Mouse (Mus musculus) 416B (cell line): Measurements from ENCODE around the gene Pdxk.
A peak's percentile ranks its signal among the peaks of the same experiment; 100 is the strongest.
"Not testable (repeated sequence)": the region's sequence is repeated elsewhere in the genome, so short reads cannot be mapped to it uniquely, and the experiment has no call there.

ENCODE experiments used
- DNase-seq: peaks from one replicate; pipeline ENCODE4 v3.0.0; 2011; ENCODE audit warnings: low read depth

Pdxk gene

DNA sequence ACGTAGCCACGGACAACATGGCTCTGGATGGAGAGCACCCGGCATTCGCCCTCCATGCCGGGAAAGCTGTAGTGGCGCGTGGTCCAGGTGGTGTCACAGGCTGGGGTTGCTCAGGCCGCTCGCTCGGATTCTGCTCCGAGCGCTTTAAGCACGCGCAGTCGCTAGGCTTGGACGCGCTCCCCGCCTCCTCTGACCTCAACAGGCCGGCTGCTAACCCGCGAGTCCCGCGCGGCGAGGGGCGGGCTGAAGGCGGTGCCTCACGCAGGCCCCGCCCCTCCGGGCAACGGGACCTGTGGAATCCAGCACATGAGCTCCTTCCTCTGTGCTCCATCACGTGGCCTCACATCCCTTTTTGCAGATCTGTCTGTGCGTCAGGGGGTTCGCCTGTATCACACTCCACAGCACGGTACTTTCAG lies at the start of gene Pdxk:
TSS of gene Pdxk (minus strand) at position 184 of the 416 bp plus-strand sequence.
- DNase-seq: peak; percentile 96

DNA sequence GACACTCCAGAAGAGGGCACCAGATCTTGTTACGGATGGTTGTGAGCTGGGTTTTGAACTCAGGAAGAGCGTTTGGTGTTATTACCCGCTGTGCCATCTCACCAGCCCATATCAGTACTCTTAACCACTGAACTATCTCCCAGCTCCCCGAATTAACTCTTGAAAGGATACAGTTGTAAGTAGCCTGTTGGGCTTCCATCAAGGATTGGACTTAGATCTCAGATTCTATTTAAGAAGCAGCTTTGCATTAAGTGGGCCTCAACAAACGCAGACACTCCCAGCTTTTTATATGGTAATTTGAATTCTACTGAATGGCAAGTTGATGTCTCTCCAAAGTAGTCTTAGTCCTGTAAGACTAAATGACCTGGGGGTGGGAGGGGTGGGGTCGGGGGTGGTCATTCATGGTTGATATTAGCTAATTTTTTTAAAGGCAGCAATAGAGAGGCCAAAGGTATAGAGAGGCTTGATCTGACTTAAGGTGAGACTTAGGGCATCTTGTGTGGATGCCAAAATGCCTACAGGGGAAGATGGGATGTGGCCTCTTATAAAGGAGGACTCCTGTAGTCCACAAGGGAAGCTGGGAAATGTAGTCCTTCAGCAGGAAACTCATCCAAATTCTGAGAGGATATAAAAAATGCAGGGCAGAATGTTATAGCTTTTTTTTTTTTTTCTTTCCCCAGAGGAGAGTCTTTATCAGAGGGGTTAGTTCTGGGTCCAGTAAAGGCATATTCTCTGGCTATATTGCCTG lies 38.4 kb upstream of the Pdxk start:
- no peak for DNase-seq

DNA sequence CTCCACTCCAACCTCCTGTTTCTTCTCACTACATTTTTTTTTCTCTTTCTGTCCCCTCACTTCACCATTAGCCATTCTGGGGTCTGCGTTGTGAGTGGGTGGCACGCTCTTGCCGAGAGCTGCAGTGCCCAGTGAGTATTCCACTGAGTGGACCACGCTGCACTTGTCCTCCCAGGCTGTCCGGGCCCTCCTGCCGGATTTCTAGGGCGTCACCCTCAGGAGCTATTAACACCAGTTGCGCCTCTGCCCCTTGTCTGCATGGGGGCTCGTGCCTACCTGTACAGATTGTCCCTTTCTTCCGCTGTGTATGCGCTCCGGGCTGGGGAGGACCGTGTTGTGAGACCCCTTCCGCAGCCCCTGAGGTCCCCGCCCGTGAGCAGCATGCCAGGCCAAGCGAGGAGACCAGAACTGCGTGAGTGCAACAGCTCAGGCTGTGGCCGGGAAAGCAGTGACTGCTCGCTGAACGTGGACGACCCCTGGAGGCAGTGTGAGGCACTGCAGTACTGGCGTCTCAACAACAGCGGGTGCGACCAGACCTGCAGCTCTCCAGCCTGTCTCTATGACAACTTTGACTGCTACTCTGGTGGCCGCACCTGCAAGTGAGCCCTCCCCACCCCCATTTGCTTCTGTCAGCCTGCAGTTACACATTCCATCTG lies 22.8 kb upstream of the Pdxk start:
- peak; percentile 70 for DNase-seq

DNA sequence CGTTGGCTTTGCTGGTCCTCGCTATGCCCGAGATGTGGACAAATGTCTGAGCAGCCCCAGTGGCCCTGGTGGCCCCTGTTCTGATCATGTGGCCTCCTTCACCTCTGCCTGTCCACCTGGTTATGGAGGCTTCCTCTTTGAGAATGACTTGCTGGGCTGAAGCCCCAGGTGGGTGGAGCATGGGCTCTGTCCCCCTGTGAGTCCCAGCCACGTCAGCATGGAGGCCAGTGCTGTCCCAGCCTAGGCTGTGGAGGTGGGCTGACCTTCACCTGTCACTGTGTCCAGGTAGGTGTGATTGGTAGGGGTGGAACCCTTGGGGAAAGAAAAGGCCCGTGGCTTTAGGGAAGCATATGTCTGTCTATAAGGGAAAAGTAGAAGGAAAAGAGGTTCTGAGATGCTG lies 22.1 kb upstream of the Pdxk start:
- DNase-seq: no peak

DNA sequence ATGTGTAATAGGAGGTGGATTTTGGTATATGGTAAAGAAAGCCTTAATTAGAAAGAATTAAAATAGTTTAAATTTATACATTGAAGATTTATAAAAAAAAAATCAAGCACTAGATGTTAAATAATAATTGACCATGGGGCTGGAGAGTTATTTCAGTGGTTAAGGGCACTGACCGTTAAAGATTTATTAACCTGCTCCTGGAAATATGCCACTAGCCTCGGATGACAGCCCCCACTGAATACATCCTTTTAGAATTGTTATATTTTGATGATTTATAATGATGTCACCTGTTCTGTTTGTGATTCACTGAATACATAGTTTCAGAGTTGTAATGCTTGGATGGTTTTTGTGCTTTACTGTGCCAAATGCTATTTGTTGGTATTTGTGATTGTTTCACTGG lies 20.6 kb upstream of the Pdxk start:
- DNase-seq: not testable (repeated sequence)

DNA sequence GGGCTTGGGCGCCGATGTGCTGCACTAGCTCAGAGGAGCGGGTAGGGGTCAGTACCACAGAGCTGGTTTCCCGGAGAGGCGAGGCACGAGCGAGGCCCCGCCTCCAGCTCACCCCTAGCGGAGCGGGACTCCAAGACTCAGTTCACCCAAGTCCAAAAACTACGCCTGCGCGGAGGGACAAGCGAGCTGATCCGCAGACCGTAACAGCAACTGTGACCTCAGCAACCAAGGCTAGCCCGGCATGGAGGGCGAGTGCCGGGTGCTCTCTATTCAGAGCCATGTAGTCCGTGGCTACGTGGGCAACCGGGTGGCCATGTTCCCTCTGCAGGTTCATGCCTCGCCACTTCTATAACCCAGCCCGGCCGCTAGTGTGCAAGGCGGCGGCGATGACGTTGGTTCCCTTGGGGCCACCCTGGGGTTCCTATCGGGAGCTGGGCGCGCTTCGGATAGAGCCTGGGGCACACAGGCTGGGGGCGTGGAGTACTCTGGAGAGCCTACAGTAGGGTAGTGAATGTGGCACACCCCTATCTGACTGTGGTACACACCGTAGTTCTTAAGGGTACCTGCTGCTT lies 17.2 kb upstream of the Pdxk start:
- DNase-seq: no peak

DNA sequence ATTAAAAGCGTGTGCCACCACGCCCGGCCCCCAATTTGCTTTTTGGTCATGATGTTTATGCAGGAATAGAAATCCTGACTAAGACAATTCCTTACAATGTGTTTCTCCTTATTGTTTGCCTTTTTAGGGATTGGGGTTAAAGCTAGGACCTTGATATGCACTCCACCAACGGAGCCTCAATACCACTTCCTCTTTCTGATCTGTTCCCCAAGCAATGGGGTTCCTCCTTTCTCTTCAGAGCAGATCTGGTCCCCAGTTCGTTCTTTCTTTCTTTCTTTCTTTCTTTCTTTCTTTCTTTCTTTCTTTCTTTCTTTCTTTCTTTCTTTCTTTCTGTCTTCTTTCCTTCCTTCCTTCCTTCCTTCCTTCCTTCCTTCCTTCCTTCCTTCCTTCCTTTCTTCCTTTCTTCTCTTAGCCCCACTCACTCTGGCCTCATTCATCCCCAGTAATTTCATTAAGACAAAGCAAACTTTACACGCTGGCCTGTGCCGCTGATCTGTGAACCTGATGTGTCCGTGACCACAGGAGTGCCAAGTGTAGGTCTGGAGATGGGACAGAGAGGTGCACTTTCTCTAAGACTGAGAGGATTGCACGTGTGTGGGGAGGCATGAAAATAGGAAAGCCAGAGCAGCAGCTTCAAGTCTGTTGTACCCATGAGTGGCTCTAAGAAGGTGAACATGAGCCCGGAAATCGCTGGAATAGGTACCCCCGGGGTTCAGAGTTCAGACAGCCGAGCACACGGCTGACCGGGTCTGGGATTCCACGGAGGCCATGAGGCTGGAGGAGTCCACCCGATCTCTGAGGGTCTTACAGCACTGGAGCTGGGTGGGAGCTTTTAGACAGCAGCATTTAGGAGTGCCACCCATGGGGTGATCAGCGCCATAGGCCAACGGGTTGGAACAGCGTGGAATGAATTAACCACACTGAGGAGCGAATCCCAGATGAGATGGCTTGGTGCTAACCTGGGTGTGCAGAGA lies 16.5 kb upstream of the Pdxk start:
- peak; percentile 60 for DNase-seq

DNA sequence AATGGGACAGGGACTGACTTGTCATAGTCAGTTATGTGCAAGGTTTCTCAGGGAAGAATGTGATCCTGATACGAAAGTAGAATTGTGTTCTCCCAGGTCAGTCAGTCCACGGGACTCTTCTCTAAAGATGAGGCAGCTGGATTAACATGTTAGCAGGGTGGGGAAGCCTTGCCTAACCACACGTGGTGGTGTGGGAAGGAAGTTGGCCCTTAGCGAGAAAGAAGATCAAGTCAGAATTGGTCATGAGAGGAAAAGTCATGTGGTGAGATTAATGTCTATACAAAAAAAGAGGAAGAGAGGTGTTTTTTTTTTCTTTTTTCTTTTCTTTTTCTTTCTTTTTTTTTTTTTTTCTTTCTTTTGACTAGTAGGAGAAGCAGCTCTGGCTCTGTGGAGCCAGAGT lies 12.0 kb upstream of the Pdxk start:
- peak; percentile 78 for DNase-seq

DNA sequence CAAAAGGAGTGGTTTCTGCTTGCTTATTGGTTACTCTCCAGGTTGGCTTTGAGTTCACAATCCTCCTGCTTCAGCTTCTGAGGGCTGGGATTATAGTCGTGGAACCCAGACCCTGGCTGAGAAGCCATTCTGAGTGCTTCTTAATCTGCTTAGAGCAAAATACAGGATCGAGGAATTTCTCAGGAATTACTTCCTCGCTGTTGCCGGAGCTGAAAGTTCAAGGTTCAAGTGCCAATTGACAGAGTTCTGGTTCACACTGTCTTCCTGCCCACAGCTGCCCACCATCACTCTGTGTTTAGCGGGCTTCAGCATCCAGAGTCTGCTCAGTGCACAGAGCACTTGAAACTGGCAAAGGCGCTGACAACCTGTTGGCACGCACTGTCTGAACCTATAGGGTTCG lies 10.0 kb upstream of the Pdxk start:
- DNase-seq: no peak

DNA sequence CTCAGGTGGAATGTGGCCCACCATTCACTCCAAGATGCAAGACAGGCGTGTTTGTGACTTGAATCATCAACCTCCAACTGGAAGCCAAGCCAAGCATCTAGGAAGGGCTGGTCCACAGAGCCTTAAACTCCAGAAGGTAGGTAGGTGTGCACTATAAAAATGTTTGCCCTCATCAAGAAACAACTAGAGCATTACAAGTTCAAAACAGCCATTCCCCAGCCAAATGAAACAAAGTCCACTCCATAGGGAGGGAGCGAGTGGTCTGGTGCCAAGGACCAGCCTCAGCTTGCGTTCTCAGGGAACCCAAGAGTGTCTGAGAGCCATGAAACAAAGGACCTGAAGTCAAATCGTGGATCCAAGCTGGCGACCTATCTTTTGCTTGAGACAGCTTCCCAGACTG lies 8.7 kb upstream of the Pdxk start:
- DNase-seq: no peak

DNA sequence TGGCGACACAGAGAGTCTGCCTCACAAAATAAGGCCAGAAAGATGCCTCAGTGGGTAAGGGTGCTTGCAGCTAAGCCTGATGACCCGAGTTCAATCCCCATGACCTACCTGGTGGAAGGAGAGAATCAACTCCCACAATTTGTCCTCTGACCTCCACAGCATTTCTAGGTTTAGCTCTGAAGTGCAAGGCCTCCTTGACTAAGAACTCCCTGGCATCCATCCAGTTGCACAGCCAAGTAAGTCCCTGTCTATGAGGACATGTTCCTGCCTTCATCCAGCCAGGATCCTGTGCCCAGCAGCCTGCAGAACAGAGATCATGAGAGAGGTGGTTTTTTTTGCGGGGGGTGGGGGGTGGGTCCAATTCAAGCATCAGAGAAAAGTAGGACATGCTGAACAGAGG lies 7.3 kb upstream of the Pdxk start:
- DNase-seq: no peak

DNA sequence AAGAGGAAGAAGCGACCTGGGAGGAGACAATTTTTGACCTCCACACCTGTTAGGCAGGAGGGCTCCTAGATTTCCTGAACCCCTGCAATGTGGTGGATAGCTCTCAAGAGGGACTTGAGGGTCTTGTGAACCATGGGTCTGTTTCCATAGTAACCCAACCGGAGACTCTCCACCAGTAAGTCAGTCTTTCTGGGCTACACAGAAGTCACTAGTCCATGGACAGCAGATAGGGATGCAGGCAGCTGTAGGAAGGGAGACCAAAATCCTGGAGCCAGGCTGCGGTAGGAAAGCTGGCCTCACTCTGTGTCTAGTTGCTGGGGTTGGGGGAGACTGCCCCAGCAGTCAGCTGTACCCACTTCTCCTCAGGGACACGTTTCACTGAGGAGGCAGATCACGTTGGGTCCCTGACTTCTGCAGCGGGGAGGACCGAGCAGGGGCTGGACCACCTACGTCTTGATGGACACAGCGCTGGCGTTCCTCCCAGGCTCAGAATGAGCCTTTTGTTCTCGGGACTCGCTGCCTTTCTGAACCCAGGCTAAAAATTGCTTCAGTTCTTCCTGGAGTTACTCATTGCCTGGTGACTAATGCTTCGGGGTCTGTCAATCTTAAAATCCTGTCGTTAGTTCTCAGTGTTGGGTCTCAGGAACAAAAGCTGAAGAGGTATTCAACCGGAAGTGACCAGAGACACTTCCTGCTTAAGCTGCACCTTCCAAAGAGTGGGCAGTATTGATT lies 6.0 kb upstream of the Pdxk start:
- DNase-seq: peak; percentile 91

DNA sequence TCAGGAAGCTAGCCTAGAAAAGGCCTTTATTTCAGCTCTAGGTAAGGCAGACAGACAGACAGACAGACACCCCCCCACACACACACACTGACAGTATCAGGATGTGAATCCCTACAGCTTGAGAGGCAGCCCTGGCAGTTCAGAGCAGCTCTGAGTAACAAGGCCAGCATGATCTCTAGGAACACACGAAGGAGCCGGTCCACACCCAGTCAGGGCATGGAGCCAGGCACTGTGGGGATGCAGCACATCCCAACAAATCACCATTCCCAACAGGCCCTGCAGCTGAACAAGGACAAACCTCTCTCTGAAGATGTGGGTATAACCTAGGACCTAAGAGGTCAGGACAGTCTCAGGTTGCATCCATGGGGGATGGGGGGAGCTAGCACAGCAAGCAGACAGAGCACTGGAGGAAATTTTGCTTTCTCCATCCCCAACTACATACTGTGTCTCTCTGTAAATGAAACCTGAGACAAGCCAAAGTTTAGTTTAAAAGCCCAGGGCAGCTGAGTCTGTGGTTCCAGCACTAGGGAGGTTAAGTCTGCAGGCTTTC lies 3.1 kb upstream of the Pdxk start:
- DNase-seq: no peak

DNA sequence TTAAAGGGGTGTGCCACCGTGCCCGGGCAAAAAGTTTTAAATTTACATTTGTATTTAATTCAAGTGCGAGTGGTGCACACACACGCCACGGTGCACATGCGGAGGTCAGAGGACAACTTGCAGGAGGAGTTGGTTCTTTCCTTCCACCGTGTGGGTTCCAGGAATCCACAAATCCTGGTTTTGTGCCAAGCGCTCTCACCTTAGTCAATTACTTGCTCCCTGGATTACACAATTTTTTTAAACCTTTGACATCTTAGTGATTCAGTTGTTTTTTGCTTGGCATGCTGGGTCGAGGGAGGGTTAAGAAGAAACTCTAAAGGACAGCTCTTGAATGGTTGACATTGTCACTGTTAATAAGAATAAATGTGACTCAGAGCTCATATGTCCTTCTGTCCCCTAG lies 1.9 kb upstream of the Pdxk start:
- DNase-seq: no peak

DNA sequence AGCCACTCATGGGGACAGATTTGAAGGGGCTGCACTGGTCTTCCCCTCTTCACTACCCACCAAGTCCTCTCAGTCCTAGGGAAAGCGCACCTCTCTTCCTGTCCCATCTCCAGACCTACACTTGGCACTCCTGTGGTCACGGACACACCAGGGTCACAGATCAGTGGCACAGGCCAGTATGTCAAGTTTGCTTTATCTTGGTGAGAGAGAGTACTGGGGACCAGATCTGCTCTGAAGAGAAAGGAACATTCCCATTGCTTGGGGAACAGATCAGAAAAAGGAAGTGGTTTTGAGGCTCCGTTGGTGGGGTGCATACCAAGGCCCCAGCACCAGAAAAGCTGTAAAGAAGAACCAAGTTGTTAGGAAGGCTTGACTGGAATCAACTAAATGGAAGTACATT lies 697 bp upstream of the Pdxk start:
- peak; percentile 66 for DNase-seq

DNA sequence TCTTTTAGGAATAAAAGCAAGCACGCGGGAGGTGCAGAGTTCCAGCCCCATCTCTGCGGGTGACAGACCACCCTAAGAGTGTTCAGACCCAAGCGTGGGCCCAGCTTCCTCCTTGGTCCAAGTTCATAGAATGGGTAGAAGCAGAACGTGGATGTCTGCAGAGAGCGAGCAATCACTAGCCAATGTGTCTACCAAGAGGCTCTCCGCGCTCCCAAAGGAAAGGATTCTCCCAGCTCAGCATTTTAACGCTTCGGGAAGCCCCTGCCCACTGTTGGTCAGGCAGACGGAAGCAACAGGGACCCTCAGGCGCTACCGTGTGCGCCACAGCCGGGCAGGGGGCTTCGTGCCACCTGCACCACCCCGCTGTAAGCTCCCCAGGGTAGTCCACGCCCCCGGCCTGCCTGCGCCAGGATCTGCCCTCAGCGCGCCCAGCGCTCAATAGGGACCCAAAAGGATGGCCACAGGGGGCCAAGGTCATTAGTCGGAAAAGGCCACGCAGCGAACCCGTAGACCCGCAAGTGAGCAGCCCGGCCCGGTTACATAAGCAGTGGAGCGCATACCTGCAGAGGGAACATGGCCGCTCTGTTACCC lies 479 bp downstream of the Pdxk start:
- DNase-seq: peak; percentile 23

DNA sequence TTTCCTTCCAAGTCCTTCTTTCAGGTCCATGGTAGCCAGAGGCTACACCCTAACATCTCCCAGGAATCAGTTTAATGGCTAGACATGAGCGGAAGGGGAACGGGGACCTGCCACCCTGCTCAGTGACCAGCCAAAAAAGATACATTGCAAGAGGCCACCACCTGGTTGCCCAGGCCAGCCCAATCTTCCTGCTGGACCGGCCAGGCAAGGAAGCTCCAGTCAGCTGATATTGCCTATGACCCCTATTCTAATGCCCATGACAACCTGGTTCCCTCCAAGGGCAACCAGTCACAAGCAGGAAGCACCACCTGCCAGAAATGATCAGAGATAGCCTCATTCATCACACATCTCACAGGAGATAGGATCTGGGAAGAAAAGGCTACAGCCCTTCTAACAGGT lies 1.0 kb downstream of the Pdxk start:
- DNase-seq: no peak

DNA sequence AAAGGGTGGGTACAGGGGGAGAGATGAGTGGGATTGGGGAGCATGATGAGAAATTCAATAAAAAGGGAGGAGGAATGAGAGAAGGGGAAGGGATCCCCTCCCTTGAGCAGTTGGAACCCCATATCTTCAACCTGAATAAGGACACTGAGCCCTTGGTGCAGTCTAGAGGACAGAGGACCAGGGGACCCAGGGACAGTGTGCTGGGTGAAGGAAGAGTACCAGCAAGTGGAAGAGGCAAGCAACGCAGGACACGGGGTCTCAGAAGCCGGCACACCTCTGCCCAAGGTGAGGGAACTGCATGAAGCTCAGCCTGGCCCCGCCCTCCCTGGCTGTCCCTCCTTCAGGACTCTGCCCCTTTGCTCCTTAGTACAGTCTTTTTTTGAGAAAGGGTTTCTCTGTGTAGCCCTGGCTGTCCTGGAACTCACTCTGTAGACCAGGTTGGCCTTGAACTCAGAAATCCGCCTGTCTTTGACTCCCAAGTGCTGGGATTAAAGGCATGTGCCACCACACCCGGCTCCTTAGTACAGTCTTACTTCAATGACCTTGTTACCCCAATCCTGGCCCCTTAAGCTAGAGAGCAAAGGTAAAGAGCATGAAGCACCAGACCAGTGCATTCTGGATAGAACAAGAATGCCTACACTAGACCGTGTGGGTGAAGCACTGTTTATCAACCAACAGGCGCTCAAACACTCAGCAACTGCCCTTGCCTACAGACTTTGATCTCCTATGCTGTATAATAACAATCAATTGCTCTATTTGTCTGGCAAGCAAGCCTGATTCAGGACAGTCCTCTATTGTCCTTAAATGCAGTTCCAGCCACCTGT lies 1.6 kb downstream of the Pdxk start:
- no peak for DNase-seq

DNA sequence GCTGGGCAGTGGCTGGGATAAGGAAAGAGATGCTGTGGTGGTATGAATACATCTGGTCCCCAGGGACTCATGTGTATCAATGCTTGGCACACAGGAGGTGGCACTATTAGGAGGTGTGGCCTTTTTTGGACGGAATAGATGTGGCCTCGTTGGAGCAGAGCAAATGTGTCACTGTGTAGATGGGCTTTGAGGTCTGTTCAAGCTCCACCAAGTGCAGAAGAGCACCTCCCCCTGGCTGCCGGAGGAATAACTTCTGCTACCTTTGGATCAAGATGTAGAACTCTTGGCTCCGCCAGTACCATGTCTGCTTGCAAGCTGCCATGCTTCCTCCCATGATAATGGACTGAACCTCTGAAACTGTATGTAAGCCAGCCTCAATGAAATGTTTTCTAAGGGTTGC lies 3.0 kb downstream of the Pdxk start:
- peak; percentile 32 for DNase-seq

DNA sequence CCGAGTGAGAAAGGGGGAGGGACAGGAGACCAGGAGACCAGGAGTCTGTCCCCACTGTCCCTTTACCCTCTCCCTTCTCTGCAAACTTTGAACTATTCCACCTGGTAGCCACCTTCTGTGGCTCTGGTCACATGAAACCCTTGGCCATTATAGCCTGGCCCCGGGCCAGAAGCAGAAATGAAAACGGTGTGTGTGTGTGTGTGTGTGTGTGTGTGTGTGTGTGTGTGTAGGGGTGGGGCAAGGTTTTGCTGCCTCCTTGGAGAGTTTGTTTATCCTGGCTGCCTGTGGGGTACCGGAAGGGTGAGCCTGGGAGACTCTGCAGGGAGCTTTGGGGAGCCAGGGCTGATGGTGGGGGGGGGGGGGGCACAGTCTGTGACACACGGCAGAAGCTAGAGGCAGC lies 4.3 kb downstream of the Pdxk start:
- DNase-seq: peak; percentile 28
